Mouse (Mus musculus): ENCODE results near the gene Vmn1r81. TPM values are rescaled to one million over a fixed set of nuclear protein-coding genes. Genes with fewer than 3 reads are reported as not detected.

Gene Vmn1r81
- not detected in 2 replicates for polyA plus RNA-seq (2016; fragmentation: Nextera tagmentation; extraction: Ambion mirVana)

GRCm38 (mm10) chr7:12268169-12268568, at the start of gene Vmn1r81:
TSS of gene Vmn1r81 (minus strand) at chr7:12268269.
- 63% methylated on average over 1 of the region's 1 CpGs for WGBS
- Histone ChIP-seq H3K4me2 (no peak within 1 kb of the TSS), H3K9ac (replicated peaks) (no peak within 1 kb of the TSS)

GRCm38 (mm10) chr7:12300130-12300529, 32.1 kb upstream of the Vmn1r81 start, which contains the start of gene Vmn1r82:
TSS of gene Vmn1r82 (plus strand) at chr7:12300430.
- H3K9ac ChIP-seq (replicated peaks), result no peak within 1 kb of the TSS
- no peak within 1 kb of the TSS for H3K27ac ChIP-seq
- ATAC-seq (ENCODE audit: insufficient number of reproducible peaks, insufficient read depth, low FRiP score, low TSS enrichment, low read depth), result no peak
- no peak within 1 kb of the TSS for H3K4me3 ChIP-seq (replicated peaks)
- WGBS, result 60% methylated on average over 2 of the region's 2 CpGs
- no peaks in the 10 kb centered on the region for H3K27me3 ChIP-seq
- no peaks in the 10 kb centered on the region for H3K4me1 ChIP-seq (replicated peaks)
- H3K4me2 ChIP-seq, result no peak within 1 kb of the TSS
- peaks cover 2% of the 10 kb centered on the region; the same call in 1 of the 2 replicates for H3K9me3 ChIP-seq
- H3K36me3 ChIP-seq, result no peaks in the 10 kb centered on the region

More at GRCm38 (mm10) chr7:12268169-12268568, at the start of gene Vmn1r81:
- Histone ChIP-seq H3K27me3 (no peaks in the 10 kb centered on the region), H3K4me3 (replicated peaks) (no peak within 1 kb of the TSS), H3K4me1 (replicated peaks) (no peaks in the 10 kb centered on the region), H3K9me3 (peaks cover 10% of the 10 kb centered on the region; the same call in 1 of the 2 replicates), H3K36me3 (no peaks in the 10 kb centered on the region), H3K27ac (no peak within 1 kb of the TSS)
- ATAC-seq (ENCODE audit: insufficient number of reproducible peaks, insufficient read depth, low FRiP score, low TSS enrichment, low read depth), result no peak

- no peak for ATAC-seq (ENCODE audit: insufficient number of reproducible peaks, insufficient read depth, low FRiP score, low TSS enrichment, low read depth)
- no peak overlapping the region for H3K27ac ChIP-seq
- H3K4me1 ChIP-seq (replicated peaks), result no peaks in the 10 kb centered on the region
- H3K4me3 ChIP-seq (replicated peaks), result no peak overlapping the region
- H3K36me3 ChIP-seq, result no peaks in the 10 kb centered on the region
- H3K4me2 ChIP-seq, result no peak overlapping the region
- WGBS, result 76% methylated on average over 2 of the region's 2 CpGs
- H3K9ac ChIP-seq (replicated peaks), result no peak overlapping the region
- H3K9me3 ChIP-seq, result peaks cover 20% of the 10 kb centered on the region; the same call in 1 of the 2 replicates
- H3K27me3 ChIP-seq, result no peaks in the 10 kb centered on the region
These were observed 63.9 kb downstream of the Vmn1r81 start for GRCm38 (mm10) chr7:12204141-12204540.

Other genes starting within 250 kb of the Vmn1r81 start
- gene Vmn1r77, start 231.5 kb downstream of the Vmn1r81 start, polyA plus RNA-seq (2016; fragmentation: Nextera tagmentation; extraction: Ambion mirVana), result not detected in 2 replicates
- gene Vmn1r78, start 118.0 kb downstream of the Vmn1r81 start, polyA plus RNA-seq (2016; fragmentation: Nextera tagmentation; extraction: Ambion mirVana), result not detected in 2 replicates
- gene Vmn1r79, start 97.0 kb downstream of the Vmn1r81 start, polyA plus RNA-seq (2016; fragmentation: Nextera tagmentation; extraction: Ambion mirVana), result not detected in 2 replicates
- gene Vmn1r80, start 79.0 kb downstream of the Vmn1r81 start, polyA plus RNA-seq (2016; fragmentation: Nextera tagmentation; extraction: Ambion mirVana), result not detected in 2 replicates
- not detected in 2 replicates for gene Vmn1r82, start 32.2 kb upstream of the Vmn1r81 start, polyA plus RNA-seq (2016; fragmentation: Nextera tagmentation; extraction: Ambion mirVana)
- 0.08 TPM in 1 of 2 replicates, not detected in the other for gene Vmn1r83, start 61.2 kb upstream of the Vmn1r81 start, polyA plus RNA-seq (2016; fragmentation: Nextera tagmentation; extraction: Ambion mirVana)
- not detected in 2 replicates for gene Vmn1r84, start 101.0 kb upstream of the Vmn1r81 start, polyA plus RNA-seq (2016; fragmentation: Nextera tagmentation; extraction: Ambion mirVana)
- gene Zfp551, start 154.5 kb upstream of the Vmn1r81 start, polyA plus RNA-seq (2016; fragmentation: Nextera tagmentation; extraction: Ambion mirVana), result 4.6 and 5.8 TPM in 2 replicates
- gene Zfp606, start 210.0 kb upstream of the Vmn1r81 start, polyA plus RNA-seq (2016; fragmentation: Nextera tagmentation; extraction: Ambion mirVana), result 36.5 and 37.0 TPM in 2 replicates
- not detected in 2 replicates for gene 2900092C05Rik, start 244.2 kb upstream of the Vmn1r81 start, polyA plus RNA-seq (2016; fragmentation: Nextera tagmentation; extraction: Ambion mirVana)

Measured in limb, embryonic 12.5 days (tissue).